Mouse (Mus musculus) ES-Bruce4 (cell line): ENCODE measurements at regions not wholly inside any gene's neighbourhood (a gene's known extent, or its start where the extent isn't known, plus 50 kb on each side); places are given as distances from the start of the nearest gene placed in this dataset.

ENCODE experiments used
- H3K27ac ChIP-seq: 2 replicates; pipeline ENCODE4 v1.5.1; 2012; ENCODE audit warnings: low read length, inconsistent platforms; ENCODE audit not compliant: insufficient read depth
- H3K27me3 ChIP-seq: 2 replicates; pipeline ENCODE4 v1.6.1; 2012; ENCODE audit warnings: mild to moderate bottlenecking, low read length, inconsistent platforms; ENCODE audit not compliant: control insufficient read depth, poor library complexity, insufficient read depth, severe bottlenecking
- H3K36me3 ChIP-seq: 2 replicates; pipeline ENCODE4 v1.6.1; 2012; ENCODE audit warnings: inconsistent platforms, mild to moderate bottlenecking, low read length, moderate library complexity; ENCODE audit not compliant: control insufficient read depth, poor library complexity, insufficient read depth, severe bottlenecking
- H3K4me1 ChIP-seq: one replicate; pipeline ENCODE4 v1.8.1; 2011; ENCODE audit warnings: low read length; ENCODE audit not compliant: control insufficient read depth, insufficient read depth
- H3K4me3 ChIP-seq: 2 replicates; pipeline ENCODE4 v1.5.1; 2011; ENCODE audit warnings: low read depth, mild to moderate bottlenecking, low read length
- H3K9ac ChIP-seq: 2 replicates; pipeline ENCODE4 v1.6.1; 2012; ENCODE audit warnings: low read depth, mild to moderate bottlenecking, inconsistent platforms; ENCODE audit not compliant: poor library complexity, severe bottlenecking
- H3K9me3 ChIP-seq: replicated peaks from 2 replicates; pipeline ENCODE4 v1.6.1; 2012; ENCODE audit warnings: mild to moderate bottlenecking, low read length, inconsistent platforms; ENCODE audit not compliant: control insufficient read depth, poor library complexity, insufficient read depth, severe bottlenecking
- CTCF ChIP-seq: IDR thresholded peaks from one replicate; pipeline ENCODE4 v1.8.1; 2011; ENCODE audit warnings: low read depth, low read length
- EP300 ChIP-seq: IDR thresholded peaks from 2 replicates; pipeline ENCODE4 v1.6.1; 2011; ENCODE audit warnings: low read depth, low read length; ENCODE audit not compliant: insufficient read depth
- POLR2A ChIP-seq: IDR thresholded peaks from one replicate; pipeline ENCODE4 v1.8.1; 2011; ENCODE audit warnings: low read length; ENCODE audit not compliant: insufficient read depth

DNA sequence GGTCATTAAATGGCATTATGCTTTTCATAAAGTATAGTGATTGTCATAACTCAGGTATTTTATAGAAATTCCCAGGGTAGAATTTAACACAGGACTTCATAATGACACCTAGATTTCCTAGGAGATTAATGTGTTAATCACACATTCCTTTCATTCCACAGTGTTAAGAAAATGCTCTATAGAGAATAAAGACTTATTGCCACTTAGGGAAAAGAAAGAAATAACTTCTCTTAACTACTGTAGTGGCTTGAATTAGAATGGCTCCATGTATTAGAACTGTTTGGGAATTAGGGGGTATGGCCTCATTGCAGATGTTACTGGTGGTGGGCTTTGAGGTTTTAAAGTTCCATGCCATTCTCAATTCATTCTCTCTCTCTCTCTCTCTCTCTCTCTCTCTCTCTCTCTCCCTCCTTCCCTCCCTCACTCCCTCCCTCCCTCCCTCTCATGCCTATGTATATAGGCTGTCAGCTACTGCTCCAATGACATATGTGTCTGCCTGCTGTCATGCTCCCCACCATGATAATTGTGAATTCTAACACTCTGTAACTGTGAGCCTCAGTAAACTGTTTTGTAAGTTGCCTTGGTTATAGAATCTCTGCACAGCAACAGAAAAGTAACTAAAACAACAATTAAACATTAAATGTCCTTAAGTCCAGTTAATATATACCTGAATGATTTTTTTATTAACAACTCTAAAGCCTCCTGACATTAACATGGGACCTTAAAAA is 425.1 kb upstream of the Depdc1a start:
- no peak for TF ChIP-seq CTCF
- TF ChIP-seq POLR2A, result no peak
- TF ChIP-seq EP300, result no peak
- Histone ChIP-seq H3K9me3 (no peaks in the 10 kb centered on the region), H3K36me3 (no peaks in the 10 kb centered on the region), H3K9ac (no peak overlapping the region), H3K4me3 (no peak overlapping the region), H3K27ac (no peak overlapping the region), H3K27me3 (no peaks in the 10 kb centered on the region), H3K4me1 (no peaks in the 10 kb centered on the region)

DNA sequence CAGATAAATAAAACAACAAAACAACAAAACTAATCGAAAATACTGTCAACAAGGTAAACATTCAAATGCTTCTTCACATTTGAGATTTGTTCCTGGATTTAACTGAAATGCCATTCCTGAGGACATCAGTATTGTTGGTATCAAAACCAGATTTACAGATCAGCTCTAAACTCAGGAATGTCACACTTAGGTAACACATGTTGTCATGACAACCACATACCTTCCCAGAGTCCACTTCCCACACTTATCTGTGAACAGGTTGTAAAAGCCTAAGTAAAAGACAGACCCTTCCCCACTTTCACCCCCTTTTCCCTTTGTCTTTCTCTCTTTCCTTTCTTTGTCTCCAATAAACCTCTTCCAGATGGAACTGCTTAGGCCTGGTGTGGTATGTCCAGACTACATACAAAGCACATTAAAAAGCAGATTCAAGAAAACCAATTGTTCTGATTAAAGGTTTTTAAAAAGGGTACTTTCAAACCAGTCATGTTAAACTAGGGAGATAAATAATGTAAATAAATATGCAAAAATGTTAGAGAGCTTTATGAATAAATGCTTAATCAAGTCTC is 438.2 kb upstream of the Depdc1a start:
- H3K36me3 ChIP-seq, result no peaks in the 10 kb centered on the region
- H3K4me3 ChIP-seq, result no peak overlapping the region
- H3K4me1 ChIP-seq, result no peaks in the 10 kb centered on the region
- no peak overlapping the region for H3K9ac ChIP-seq
- no peak for TF ChIP-seq POLR2A
- TF ChIP-seq EP300, result no peak
- TF ChIP-seq CTCF, result no peak
- H3K9me3 ChIP-seq, result no peaks in the 10 kb centered on the region
- H3K27ac ChIP-seq, result no peak overlapping the region
- H3K27me3 ChIP-seq, result no peaks in the 10 kb centered on the region

DNA sequence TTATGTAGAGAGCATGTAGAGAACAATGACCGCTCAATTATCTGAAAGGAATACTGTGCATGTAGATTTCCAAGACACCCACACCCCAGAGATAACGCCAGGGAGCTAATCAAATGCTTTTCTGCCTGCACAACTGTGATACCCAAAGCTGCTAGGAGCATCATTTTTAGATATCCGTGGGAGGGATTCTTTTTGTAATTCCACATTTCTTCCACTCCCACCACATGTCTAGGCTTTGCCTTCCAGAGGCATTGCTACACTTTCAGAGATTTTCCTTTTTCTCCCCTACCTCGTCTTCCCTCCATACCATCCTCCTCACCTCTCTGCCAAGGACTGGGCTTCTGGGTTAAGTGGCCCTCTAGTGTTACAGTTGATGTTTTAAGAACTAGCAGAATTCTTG is 460.4 kb upstream of the Depdc1a start:
- Histone ChIP-seq H3K4me1 (no peaks in the 10 kb centered on the region), H3K9ac (no peak overlapping the region), H3K4me3 (no peak overlapping the region), H3K27ac (no peak overlapping the region), H3K36me3 (no peaks in the 10 kb centered on the region), H3K9me3 (no peaks in the 10 kb centered on the region), H3K27me3 (no peaks in the 10 kb centered on the region)
- no peak for TF ChIP-seq POLR2A
- TF ChIP-seq CTCF, result no peak
- TF ChIP-seq EP300, result no peak

DNA sequence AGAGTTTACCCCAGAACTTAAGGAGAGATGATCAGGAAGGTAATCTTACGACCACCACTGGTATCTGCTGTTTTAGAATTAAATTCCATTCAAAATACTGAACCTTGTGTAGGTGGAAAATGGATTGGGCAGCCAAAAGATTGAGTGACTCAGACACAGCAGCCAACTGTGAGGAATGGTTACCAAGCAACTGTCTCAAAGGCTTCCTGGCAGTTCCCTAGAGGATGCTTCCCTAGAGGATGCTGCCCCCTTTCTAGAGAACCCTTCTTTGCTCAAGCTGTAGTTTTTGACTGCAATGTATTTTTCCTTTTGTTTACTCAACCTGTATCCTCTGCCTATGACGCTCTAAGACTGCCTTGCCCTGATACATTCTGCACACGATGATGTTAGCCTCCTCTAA is 463.7 kb upstream of the Depdc1a start:
- Histone ChIP-seq H3K4me3 (no peak overlapping the region), H3K27ac (no peak overlapping the region), H3K4me1 (no peaks in the 10 kb centered on the region), H3K9ac (no peak overlapping the region), H3K9me3 (no peaks in the 10 kb centered on the region), H3K27me3 (no peaks in the 10 kb centered on the region), H3K36me3 (no peaks in the 10 kb centered on the region)
- TF ChIP-seq EP300 (no peak), CTCF (no peak), POLR2A (no peak)

DNA sequence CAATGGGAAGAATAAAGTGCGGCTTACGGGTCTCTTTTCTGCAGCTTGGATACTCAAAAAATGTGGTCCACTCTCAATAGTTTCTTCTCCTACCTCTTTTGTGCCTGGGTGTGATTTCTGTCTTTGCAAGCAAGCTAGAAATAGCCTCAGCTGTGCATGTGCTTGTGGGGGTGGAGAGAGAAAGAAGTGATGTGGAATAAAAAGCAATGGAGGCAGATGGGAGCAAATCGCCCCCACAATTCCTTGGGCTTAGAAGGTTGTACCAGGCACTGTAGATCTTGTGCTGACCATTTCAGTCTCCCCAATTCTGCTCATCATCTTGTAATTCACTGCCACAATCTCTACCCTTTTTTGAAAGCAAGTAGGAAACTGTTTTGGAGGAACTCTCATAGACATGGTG is 464.6 kb upstream of the Depdc1a start:
- no peaks in the 10 kb centered on the region for H3K27me3 ChIP-seq

DNA sequence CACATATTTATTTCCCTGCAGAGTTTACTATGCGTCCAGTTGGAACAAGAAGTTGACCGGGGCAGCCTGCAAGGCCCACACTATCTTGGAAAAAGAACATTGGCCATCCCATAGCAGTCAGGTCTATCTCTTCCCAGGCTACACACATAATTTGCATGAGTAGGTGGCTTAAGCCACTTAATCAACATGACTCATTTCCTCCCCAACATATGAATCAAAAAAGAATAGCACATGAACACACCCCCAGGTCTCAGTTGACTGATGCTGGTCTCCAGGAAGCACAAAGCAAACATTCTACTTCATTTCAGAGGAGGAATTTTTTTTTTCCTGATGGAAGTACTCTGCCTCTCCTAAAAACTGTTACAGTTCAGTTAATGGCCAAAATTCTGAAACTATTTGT is 465.3 kb upstream of the Depdc1a start:
- H3K4me1 ChIP-seq, result no peaks in the 10 kb centered on the region
- TF ChIP-seq CTCF, result no peak
- TF ChIP-seq EP300, result no peak
- TF ChIP-seq POLR2A, result no peak
- no peak overlapping the region for H3K9ac ChIP-seq
- H3K36me3 ChIP-seq, result no peaks in the 10 kb centered on the region
- no peak overlapping the region for H3K27ac ChIP-seq
- H3K9me3 ChIP-seq, result no peaks in the 10 kb centered on the region
- H3K27me3 ChIP-seq, result no peaks in the 10 kb centered on the region
- no peak overlapping the region for H3K4me3 ChIP-seq

More for the DNA sequence above, 464.6 kb upstream of the Depdc1a start:
- Histone ChIP-seq H3K9me3 (no peaks in the 10 kb centered on the region), H3K36me3 (no peaks in the 10 kb centered on the region), H3K4me3 (no peak overlapping the region), H3K9ac (no peak overlapping the region), H3K27ac (no peak overlapping the region), H3K4me1 (no peaks in the 10 kb centered on the region)
- no peak for TF ChIP-seq CTCF
- TF ChIP-seq POLR2A, result no peak
- TF ChIP-seq EP300, result no peak
